Mouse (Mus musculus): ENCODE measurements around the gene Gsdmc4. TPM values are rescaled to one million over a fixed set of nuclear protein-coding genes. Genes with fewer than 3 reads are reported as not detected.
"Not testable (repeated sequence)": the region's sequence is repeated elsewhere in the genome, so short reads cannot be mapped to it uniquely, and the experiment has no call there.

Gsdmc4 gene
- total RNA-seq (2021) = not detected
- long read RNA-seq = 0 reads

DNA sequence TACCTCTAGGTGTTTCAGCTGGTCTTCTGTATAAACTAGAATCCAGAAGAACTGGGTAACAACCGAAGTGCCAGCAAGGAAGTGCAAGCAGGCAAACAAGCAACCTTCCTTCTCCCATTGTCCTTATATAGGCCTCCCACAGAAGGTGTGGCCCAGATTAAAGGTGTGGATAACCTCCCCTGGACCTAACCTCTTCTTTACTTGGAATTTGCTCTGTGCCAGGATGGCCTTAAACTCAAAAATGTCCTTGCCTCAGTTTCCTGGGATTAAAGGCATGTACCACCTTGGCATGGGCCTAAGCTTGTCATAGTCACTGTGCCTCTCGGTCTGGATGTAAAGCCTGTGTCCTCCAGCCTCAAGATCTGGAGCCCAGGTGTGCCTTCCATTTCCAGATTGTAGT is at the start of gene Gsdmc4:
TSS of gene Gsdmc4 (minus strand) at position 101 of the 400 bp plus-strand sequence.
- not testable (repeated sequence) for DNase-seq (ENCODE audit: low spot score in 2 of 2)

DNA sequence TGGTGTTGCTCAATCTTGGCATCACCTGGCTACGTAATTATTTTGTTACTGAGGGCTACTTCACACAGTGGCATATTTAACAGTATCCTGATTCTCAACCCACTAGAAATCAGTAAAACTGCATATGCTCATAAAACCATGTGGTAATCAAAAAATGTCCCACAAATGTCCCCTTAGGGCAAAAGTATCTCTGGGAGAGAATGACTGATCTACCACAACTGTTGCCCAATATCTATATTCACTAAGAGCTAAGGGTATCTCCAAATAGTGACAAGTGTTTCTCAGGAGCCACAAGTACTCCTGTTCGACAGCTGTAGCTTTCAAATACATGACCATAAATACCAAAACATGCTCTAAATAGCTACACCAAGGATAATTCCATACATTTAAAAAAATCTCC is 48.4 kb upstream of the Gsdmc4 start:
- no peak for DNase-seq (ENCODE audit: low spot score in 2 of 2)

DNA sequence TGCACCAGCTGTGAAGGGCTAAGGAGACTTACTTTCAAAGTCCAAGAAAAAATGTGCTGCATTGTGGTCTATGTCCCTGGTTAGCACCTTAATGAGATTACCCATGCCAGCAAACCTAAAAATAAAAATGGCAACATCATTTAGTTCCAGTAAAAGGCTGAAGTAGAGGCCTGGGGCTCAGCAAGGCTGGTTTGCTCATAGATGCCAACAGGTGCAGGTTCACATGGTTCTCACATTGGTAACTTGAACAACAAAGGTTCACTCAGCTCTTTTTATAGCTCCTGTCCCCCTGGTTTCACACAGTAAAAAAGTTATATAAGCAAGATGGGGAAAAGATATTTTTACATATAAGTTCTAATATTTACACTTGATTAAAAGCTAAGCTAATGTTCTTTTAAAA is 45.5 kb upstream of the Gsdmc4 start:
- no peak for DNase-seq (ENCODE audit: low spot score in 2 of 2)

DNA sequence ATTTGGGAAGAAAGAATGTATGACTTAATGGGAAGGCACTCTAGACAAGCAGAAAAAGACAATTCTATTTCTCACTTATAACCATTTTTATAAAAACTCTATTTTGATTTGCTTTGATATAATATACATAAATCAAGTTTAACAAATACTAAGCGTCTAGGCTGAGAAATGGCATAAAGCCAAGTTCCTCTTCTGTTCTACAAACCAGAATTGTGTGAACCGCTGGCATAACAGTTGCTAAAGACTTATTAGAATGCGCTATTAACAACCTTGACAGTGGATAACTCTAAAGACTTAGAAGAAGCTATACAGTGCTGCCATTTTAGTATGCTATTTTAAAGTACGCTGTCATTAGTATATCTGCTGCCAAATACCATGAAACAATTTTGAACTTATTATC is 41.2 kb upstream of the Gsdmc4 start:
- DNase-seq (ENCODE audit: low spot score in 2 of 2) = no peak

DNA sequence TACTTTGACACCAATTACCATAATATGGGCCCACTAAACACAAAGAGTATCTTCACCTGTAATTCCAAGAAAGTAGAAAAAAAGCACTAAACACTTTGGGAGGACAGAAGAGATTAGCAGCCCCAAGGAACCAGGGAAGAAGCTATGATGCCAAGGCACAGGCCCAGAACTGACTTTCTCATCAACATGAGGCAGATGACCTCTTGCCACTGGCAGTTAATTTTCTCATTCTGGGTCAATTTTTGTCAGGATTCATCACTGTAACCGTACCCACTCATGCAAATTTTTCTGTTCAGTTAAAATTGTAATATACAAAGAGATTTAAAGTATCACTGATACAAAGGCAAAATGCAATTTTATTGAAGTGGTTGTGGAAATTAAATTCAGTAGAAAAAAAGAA is 29.1 kb upstream of the Gsdmc4 start:
- DNase-seq (ENCODE audit: low spot score in 2 of 2) = no peak

DNA sequence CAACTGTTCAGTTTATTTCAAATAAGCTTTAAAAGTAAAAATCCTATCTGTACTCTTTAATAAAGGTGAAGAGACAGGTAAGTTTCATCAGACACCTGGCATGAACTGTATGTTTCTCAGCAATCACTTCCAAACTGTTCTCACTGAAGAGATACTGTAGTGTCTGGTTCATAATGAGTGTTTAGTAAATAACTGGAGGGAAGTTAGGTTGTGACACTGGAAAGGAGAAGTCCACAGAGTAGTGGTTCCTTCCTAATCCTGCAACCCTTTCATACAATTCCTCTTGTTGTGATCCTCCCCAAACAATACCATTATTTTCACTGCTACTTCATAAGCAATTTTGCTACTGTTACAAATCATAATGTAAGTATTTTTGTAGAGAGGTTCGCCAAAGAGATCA is 20.6 kb upstream of the Gsdmc4 start:
- no peak for DNase-seq (ENCODE audit: low spot score in 2 of 2)

DNA sequence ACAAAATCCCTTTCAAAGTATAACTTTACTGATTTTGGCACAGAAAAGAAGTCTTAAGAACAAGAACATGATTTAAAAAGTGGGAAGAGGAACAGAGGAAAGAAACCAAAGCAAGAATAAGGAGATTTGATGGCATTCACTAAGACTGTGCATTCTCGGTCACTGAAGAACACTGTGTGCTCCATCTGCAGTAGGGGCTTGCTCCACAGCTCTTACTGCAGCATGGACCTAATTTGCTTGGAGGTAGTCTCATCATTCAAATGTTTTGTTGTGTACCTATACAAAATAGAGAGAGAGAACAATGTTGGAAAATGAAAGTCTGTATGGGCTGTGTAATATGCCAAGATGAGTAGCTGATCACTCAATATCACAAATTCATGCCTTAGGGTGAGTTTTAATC is 19.3 kb upstream of the Gsdmc4 start:
- no peak for DNase-seq (ENCODE audit: low spot score in 2 of 2)

DNA sequence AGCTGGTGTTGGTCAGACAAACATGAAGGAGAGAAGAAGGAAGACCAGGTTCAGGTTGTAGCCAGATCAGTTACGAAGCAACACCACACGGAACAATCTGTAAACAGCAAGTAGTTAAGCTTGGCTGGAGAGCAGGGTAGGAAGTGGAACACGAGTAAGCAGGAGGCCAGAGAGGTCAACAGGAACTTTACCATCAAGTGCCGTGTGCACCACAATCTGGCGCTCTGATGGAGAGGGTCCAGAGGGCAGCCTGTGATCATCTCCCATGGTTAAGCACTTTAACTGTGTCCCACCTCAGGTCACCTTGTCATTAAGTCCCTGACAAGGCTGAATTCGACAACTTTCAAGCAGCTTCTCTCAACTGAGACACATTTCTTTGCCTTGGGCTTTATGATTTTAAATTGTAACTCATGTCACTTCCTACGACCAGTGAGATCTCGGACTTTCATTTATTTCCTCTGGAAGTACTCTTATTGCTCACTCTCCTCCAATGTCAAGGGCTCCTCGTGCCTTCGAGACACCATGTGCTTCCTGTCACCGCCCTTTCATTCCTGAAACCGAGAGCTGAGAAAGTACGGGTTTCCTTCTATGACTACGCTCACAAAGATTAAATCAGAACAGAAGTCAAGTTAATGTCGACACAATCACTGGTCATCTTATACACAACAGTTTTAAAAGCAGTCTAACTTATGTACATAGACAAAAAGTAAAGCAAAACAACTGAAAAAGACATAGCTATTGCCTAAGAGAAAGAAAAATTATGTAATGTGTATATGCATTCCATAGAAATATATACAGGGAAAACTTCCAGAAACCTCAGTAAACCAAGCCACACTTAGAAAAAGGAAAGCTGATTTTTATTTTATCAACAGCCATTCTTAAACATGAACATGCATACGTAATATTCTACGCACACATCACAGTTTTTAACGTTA is 18.3 kb upstream of the Gsdmc4 start:
- no peak for DNase-seq (ENCODE audit: low spot score in 2 of 2)

DNA sequence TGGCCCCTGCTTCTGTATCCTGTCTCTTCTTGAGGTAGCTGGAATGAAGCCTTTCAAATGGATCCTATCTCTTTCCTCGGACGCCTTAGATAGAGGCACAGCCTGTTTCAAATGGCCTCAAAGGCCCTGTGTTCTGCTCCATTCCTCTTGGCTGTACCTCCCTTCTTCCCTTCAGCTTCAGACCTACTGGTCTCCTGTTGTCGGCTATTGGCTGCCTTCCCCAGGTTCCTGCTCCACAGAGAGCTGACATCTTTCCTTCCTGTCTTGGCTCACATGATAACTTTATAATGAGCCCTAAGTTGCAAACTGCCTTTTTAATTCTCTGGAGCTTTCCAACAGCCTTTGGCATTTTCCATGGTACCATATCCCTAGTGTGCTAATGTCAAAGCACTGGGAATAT is 14.1 kb upstream of the Gsdmc4 start:
- DNase-seq (ENCODE audit: low spot score in 2 of 2) = no peak

DNA sequence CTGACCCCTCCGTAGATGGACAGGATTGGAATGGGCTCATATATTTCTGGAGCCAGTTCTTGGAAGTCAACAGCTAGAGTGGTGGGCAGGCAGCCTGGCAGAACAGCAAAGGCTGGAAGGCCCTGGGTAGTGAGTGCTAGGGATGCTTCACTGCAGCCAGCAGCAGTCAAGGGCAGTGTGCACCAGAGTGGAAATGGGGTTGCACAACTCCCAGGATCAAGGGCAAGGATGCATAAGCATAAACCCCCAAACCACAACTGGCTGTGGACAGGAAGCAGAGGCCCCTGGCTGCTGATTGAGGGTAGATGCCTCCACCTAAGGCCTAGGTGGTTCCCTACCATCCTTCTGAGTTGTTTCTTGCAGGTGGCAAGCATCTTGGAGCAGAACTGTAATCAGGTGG is 12.4 kb upstream of the Gsdmc4 start:
- DNase-seq (ENCODE audit: low spot score in 2 of 2) = no peak

DNA sequence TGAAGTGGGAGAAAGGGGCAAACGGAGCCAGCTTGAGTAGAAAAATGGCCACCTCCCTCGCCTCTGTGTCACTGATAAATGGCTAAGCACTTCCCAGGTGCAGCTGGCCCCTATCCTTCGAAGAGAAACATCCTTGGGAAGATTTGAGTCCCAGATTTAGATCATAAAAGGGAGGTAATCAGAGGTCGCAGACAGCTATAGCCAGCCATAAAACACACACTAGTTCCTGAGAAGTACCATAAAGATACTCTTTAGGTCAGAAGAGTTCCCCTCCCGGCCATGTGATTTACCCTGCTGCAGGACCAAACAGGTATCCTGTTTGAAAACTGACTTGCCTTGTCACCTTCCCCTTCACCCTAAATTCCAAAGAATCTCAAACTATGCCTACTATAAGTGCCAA is 9.5 kb upstream of the Gsdmc4 start:
- not testable (repeated sequence) for DNase-seq (ENCODE audit: low spot score in 2 of 2)

DNA sequence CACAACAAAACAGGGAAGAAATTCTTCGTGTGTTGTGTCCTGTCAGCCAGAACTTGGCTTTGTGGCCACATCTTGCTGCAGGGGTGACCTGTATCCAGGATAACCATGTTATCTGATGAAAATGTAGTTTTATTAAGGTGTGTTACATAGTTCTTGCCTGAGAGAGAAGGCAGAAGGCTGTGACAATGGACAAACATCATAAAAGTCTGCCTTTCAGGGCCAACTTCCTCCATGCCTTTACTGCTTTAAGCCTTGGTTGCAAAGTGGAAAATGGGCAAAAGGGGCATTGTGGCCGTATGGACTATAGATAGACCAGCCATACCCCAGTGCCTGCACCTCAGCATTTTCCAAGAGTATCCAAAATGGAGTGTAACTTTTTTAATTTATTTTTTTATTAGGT is 7.6 kb upstream of the Gsdmc4 start:
- DNase-seq (ENCODE audit: low spot score in 2 of 2) = not testable (repeated sequence)

DNA sequence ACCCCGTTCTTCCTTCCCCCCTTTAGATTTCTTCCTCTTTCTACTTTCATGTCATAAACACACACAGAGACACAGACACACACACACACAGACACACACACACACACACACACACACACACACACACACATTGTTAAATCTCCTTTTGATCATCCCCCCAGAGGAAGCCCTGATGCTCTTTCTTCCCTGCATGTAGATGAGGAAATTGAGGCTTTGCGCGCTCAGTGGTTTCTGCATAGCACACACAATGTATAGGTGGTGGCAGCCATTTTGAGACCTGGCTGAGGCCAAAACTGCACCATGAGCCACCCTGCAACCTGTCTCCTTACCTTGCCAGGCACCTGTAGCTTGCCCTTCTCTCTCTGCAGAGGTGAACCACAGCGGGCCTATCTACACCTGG is 4.5 kb upstream of the Gsdmc4 start:
- DNase-seq (ENCODE audit: low spot score in 2 of 2) = not testable (repeated sequence)

DNA sequence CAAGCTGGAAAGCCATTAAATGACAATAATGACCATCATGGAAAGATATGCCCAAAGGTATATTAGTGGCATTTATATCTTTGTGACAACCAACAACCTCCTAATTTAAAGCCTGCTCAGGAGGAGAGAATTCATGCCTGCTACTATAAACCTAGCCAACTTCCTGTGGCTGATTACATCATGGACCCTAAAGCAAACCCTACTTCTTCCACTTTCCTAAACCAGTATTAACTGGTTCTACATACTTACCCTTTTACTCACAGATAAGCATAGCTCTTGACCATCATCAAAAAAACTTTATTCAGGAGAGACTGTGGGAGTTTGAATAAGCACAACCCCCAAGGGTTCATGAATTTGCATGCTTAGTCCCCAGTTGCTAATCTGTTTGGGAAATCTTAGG is 2.2 kb downstream of the Gsdmc4 start:
- DNase-seq (ENCODE audit: low spot score in 2 of 2) = not testable (repeated sequence)

DNA sequence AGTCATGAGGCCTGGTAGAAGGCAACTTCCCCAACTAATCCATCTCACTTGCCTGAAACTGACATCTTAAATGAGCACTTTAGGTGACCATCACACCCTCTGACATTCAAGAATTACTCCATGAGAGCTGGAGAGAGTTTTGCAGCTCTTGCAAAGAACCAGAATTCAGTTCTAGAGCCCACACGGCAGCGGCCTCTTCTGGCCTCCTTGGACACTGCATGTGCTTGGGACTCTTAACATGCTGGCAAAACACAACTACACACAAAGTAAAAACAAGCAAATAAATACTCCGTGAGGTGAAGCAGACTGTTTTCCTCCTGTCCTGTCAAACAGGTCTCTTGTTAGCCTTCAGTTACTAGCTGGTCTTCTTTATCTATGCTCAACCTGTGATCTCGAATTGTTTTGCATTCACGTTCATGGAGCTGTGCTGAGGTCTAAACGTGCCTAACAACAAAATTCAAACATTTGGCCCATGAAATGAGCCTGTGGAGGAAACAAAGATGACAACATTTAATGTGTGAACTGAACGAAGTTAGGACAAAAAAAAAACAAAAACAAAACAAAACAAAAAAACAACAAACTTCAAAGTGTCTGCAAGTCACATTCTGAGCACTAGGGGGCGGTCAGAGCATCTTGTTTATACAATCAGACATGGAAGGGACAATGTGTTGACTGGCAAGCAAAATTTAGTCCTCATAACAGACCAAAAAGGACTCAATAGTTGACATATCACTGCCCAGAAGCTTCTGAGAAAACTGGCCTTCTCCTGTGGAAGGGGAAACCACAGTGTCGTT is 16.3 kb downstream of the Gsdmc4 start:
- peak in 1 of 2 experiments; percentile 40 for DNase-seq (ENCODE audit: low spot score in 2 of 2)

DNA sequence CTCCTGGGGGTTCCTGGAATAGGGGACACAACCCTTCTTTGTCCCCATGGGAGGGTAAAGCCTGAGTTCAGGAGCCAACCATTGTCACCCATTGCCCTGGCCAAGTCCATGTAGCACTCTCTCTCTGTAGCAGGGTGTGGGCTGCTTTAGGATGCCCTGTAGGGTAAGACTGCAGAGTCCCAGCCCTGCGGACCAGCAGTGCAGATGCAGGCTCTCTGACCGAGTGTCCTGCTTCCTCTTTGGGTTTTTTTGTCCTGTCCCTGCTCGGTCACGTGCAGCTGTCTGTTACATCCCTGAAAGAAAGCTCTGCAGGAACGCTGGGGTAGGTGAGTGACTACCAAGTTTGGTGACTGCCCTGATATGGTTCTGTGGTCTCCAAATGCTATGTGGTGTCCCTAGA is 23.7 kb downstream of the Gsdmc4 start:
- DNase-seq (ENCODE audit: low spot score in 2 of 2) = not testable (repeated sequence)

DNA sequence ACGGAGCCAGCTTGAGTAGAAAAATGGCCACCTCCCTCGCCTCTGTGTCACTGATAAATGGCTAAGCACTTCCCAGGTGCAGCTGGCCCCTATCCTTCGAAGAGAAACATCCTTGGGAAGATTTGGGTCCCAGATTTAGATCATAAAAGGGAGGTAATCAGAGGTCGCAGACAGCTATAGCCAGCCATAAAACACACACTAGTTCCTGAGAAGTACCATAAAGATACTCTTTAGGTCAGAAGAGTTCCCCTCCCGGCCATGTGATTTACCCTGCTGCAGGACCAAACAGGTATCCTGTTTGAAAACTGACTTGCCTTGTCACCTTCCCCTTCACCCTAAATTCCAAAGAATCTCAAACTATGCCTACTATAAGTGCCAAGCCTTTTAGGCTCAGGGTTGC is 24.1 kb downstream of the Gsdmc4 start:
- not testable (repeated sequence) for DNase-seq (ENCODE audit: low spot score in 2 of 2)

DNA sequence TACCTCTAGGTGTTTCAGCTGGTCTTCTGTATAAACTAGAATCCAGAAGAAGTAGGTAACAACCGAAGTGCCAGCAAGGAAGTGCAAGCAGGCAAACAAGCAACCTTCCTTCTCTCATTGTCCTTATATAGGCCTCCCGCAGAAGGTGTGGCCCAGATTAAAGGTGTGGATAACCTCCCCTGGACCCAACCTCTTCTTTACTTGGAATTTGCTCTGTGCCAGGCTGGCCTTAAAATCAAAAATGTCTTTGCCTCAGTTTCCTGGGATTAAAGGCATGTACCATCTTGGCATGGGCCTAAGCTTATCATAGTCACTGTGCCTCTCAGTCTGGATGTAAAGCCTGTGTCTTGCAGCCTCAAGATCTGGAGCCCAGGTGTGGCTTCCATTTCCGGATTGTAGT is 33.6 kb downstream of the Gsdmc4 start, which contains the start of gene Gsdmc3:
TSS of gene Gsdmc3 (minus strand) at position 101 of the 400 bp plus-strand sequence.
- not testable (repeated sequence) for DNase-seq (ENCODE audit: low spot score in 2 of 2)

DNA sequence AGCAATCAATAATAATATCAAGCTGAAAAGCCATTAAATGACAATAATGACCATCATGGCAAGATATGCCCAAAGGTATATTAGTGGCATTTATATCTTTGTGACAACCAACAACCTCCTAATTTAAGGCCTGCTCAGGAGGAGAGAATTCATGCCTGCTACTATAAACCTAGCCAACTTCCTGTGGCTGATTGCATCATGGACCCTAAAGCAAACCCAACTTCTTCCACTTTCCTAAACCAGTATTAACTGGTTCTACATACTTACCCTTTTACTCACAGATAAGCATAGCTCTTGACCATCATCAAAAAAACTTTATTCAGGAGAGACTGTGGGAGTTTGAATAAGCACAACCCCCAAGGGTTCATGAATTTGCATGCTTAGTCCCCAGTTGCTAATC is 35.9 kb downstream of the Gsdmc4 start:
- not testable (repeated sequence) for DNase-seq (ENCODE audit: low spot score in 2 of 2)

DNA sequence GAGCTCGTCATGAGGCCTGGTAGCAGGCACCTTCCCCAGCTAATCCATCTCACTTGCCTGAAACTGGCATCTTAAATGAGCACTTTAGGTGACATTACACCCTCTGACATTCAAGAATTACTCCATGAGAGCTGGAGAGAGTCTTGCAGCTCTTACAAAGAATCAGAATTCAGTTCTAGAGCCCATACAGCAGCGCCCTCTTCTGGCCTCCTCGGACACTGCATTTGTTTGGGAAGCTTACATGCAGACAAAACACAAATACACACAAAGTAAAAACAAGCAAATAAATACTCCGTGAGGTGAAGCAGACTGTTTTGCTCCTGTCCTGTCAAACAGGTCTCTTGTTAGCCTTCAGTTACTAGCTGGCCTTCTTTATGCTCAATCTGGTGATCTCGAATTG is 50.1 kb downstream of the Gsdmc4 start:
- DNase-seq (ENCODE audit: low spot score in 2 of 2) = not testable (repeated sequence)

All from layer of hippocampus, adult 18-20 months (tissue).